8 mouse cellular contexts compared by ENCODE assay signal in genomic region chr3:82333128-82333969, GRCm38 (mm10). TPM values are rescaled to one million over a fixed set of nuclear protein-coding genes. Genes with fewer than 3 reads are reported as not detected.
DNase-seq lines count a peak whose midpoint lies in the region; ATAC-seq and TF ChIP-seq lines count a peak whose summit lies in the region.

No protein-coding gene starts in this region.

- H3K36me3 ChIP-seq in E14TG2a.4 (ENCODE audit: insufficient read depth, low read length): no peaks in the 10 kb centered on the region
- H3K36me3 ChIP-seq in heart, embryonic 12.5 days: no peaks in the 10 kb centered on the region
- H3K36me3 ChIP-seq in kidney, embryonic 14.5 days (ENCODE audit: control insufficient read depth, insufficient read depth, low read length): no peaks in the 10 kb centered on the region
- H3K36me3 ChIP-seq in liver, embryonic 15.5 days (replicated peaks): no peaks in the 10 kb centered on the region
- no peaks in the 10 kb centered on the region for H3K36me3 ChIP-seq in neural tube, embryonic 11.5 days (ENCODE audit: control insufficient read depth, insufficient read depth, low read length)

- H3K9ac ChIP-seq in heart, embryonic 12.5 days: peak overlapping the region; percentile 51; the same call in 1 of the 2 replicates
- H3K9ac ChIP-seq in kidney, embryonic 14.5 days (ENCODE audit: low read depth, low read length): peak overlapping the region; percentile 34; the same call in 1 of the 2 replicates
- no peak overlapping the region for H3K9ac ChIP-seq in liver, embryonic 15.5 days
- no peak overlapping the region for H3K9ac ChIP-seq in neural tube, embryonic 11.5 days (ENCODE audit: low read length)

- 0 out of 2 replicates have a peak, but pooled peaks cover under 1% of the 10 kb centered on the region for H3K9me3 ChIP-seq in E14TG2a.4 (ENCODE audit: low read length)
- no peaks in the 10 kb centered on the region for H3K9me3 ChIP-seq in heart, embryonic 12.5 days (replicated peaks)
- H3K9me3 ChIP-seq in kidney, embryonic 14.5 days (ENCODE audit: control insufficient read depth, low read length): no peaks in the 10 kb centered on the region
- H3K9me3 ChIP-seq in liver, embryonic 15.5 days (replicated peaks): no peaks in the 10 kb centered on the region
- H3K9me3 ChIP-seq in neural tube, embryonic 11.5 days (ENCODE audit: control insufficient read depth, low read length): no peaks in the 10 kb centered on the region

- no peak overlapping the region for H3K27ac ChIP-seq in cortical plate, adult 2 months (ENCODE audit: insufficient read depth, low read length)
- H3K27ac ChIP-seq in heart, embryonic 12.5 days (ENCODE audit: poor library complexity, severe bottlenecking): no peak overlapping the region
- peak overlapping the region; percentile 43; the same call in 1 of the 2 replicates for H3K27ac ChIP-seq in kidney, embryonic 14.5 days (ENCODE audit: low read depth, low read length)
- H3K27ac ChIP-seq in liver, embryonic 15.5 days (replicated peaks): no peak overlapping the region
- no peak overlapping the region for H3K27ac ChIP-seq in neural tube, embryonic 11.5 days (ENCODE audit: low read depth, low read length)

- H3K27me3 ChIP-seq in E14TG2a.4 (ENCODE audit: insufficient read depth, low read length): no peaks in the 10 kb centered on the region
- H3K27me3 ChIP-seq in heart, embryonic 12.5 days (replicated peaks): no peaks in the 10 kb centered on the region
- H3K27me3 ChIP-seq in kidney, embryonic 14.5 days (ENCODE audit: control insufficient read depth, insufficient read depth, low read length): no peaks in the 10 kb centered on the region
- H3K27me3 ChIP-seq in liver, embryonic 15.5 days: no peaks in the 10 kb centered on the region
- no peaks in the 10 kb centered on the region for H3K27me3 ChIP-seq in neural tube, embryonic 11.5 days (ENCODE audit: control insufficient read depth, insufficient read depth, low read length)

- H3K4me3 ChIP-seq in E14TG2a.4 (replicated peaks; ENCODE audit: low read length): no peak overlapping the region
- H3K4me3 ChIP-seq in cortical plate, adult 2 months (ENCODE audit: insufficient read depth, low read length): no peak overlapping the region
- peak overlapping the region; percentile 42 for H3K4me3 ChIP-seq in heart, embryonic 12.5 days
- H3K4me3 ChIP-seq in kidney, embryonic 14.5 days (ENCODE audit: low read length): peak overlapping the region; percentile 22
- H3K4me3 ChIP-seq in liver, embryonic 15.5 days (replicated peaks): 0 out of 2 replicates have a peak overlapping the region, but pooled peaks have one; percentile 9
- H3K4me3 ChIP-seq in neural tube, embryonic 11.5 days (ENCODE audit: low read depth, low read length): peak overlapping the region; percentile 12; the same call in 1 of the 2 replicates

- peak; percentile 97 for TF ChIP-seq CTCF in E14TG2a.4 (conservative IDR thresholded peaks at IDR 0.05; ENCODE audit: low read length)
- peak; percentile 93 for TF ChIP-seq CTCF in cortical plate, adult 2 months (IDR thresholded peaks at IDR 0.05; ENCODE audit: extremely low read depth, insufficient read depth, low read length)

- DNase-seq in adrenal gland, adult (ENCODE audit: inconsistent age in 2 of 2, low spot score in 1 of 2): peak; percentile 34 to 82
- DNase-seq in neural tube, embryonic 11.5 days (ENCODE audit: low spot score): peak; percentile 72
- DNase-seq in thymus, postnatal 4 days: peak; percentile 65

- peak overlapping the region; percentile 63 for H3K4me2 ChIP-seq in heart, embryonic 12.5 days
- H3K4me2 ChIP-seq in kidney, embryonic 14.5 days (replicated peaks; ENCODE audit: low read depth, low read length): peak overlapping the region; percentile 46
- peak overlapping the region; percentile 41 for H3K4me2 ChIP-seq in liver, embryonic 15.5 days
- peak overlapping the region; percentile 25 for H3K4me2 ChIP-seq in neural tube, embryonic 11.5 days (ENCODE audit: low read depth)

- no peak for TF ChIP-seq POLR2A in cortical plate, adult 2 months (IDR thresholded peaks at IDR 0.05; ENCODE audit: extremely low read depth, insufficient read depth, low read length)

- H3K4me1 ChIP-seq in E14TG2a.4 (replicated peaks; ENCODE audit: low read depth, low read length): no peaks in the 10 kb centered on the region
- 0 out of 2 replicates have a peak, but pooled peaks cover 1% of the 10 kb centered on the region for H3K4me1 ChIP-seq in cortical plate, adult 2 months (ENCODE audit: control insufficient read depth, insufficient read depth, low read length)
- peaks cover 5% of the 10 kb centered on the region; the same call in 1 of the 2 replicates for H3K4me1 ChIP-seq in heart, embryonic 12.5 days (replicated peaks)
- H3K4me1 ChIP-seq in kidney, embryonic 14.5 days (ENCODE audit: control insufficient read depth, insufficient read depth, low read length): no peaks in the 10 kb centered on the region
- H3K4me1 ChIP-seq in liver, embryonic 15.5 days (replicated peaks): no peaks in the 10 kb centered on the region
- H3K4me1 ChIP-seq in neural tube, embryonic 11.5 days (ENCODE audit: control insufficient read depth, insufficient read depth, low read length): no peaks in the 10 kb centered on the region

- ATAC-seq in heart, embryonic 12.5 days (ENCODE audit: insufficient number of reproducible peaks, low FRiP score): 0 out of 2 replicates have a peak, but pooled peaks have one; percentile 39
- peak; percentile 80 for ATAC-seq in kidney, embryonic 14.5 days (ENCODE audit: low FRiP score, low TSS enrichment)
- no peak for ATAC-seq in liver, embryonic 15.5 days (ENCODE audit: insufficient read depth)
- ATAC-seq in neural tube, embryonic 11.5 days (ENCODE audit: insufficient read depth, low FRiP score, low TSS enrichment): peak; percentile 68

- WGBS in heart, embryonic 12.5 days: 6% methylated on average over 16 of the region's 16 CpGs
- 6% methylated on average over 16 of the region's 16 CpGs for WGBS in kidney, embryonic 14.5 days
- WGBS in liver, embryonic 15.5 days (ENCODE audit: insufficient replicate concordance): 5% methylated on average over 16 of the region's 16 CpGs
- WGBS in neural tube, embryonic 11.5 days: 8% methylated on average over 16 of the region's 16 CpGs

RNA-seq across cellular contexts. Expression of gene Map9, which starts 24.5 kb away (rescaled TPM):
- 37.4 and 40.2 TPM in 2 replicates for polyA plus RNA-seq in cortical plate, adult 2 months (2012; rRNA removed)
- 5.7 and 7.0 TPM in 2 replicates for polyA plus RNA-seq in heart, embryonic 12.5 days (2016; fragmentation: Nextera tagmentation; extraction: Ambion mirVana)
- 6.5 and 7.8 TPM in 2 replicates for polyA plus RNA-seq in kidney, embryonic 14.5 days (2014; fragmentation: Nextera tagmentation; extraction: Ambion mirVana)
- 0.12 and 0.14 TPM in 2 replicates for polyA plus RNA-seq in liver, embryonic 15.5 days (2015; fragmentation: Nextera tagmentation; extraction: Ambion mirVana)
- polyA plus RNA-seq in neural tube, embryonic 11.5 days (2014; fragmentation: Nextera tagmentation; extraction: Ambion mirVana): 9.7 and 11.0 TPM in 2 replicates

Comparison
In these comparisons a context has a peak if more than half of its experiments do, and no peak if none do; other contexts are left out.
1. H3K4me3 ChIP-seq: peak in heart, embryonic 12.5 days (single experiment), kidney, embryonic 14.5 days (single experiment), liver, embryonic 15.5 days (single experiment) and neural tube, embryonic 11.5 days (single experiment); none in E14TG2a.4 (single experiment) and cortical plate, adult 2 months (single experiment).
2. H3K9ac ChIP-seq: peak in heart, embryonic 12.5 days (single experiment) and kidney, embryonic 14.5 days (single experiment); none in liver, embryonic 15.5 days (single experiment) and neural tube, embryonic 11.5 days (single experiment).
3. Peak in every context shown above with its lines, with median percentiles within 50 percentile points of each other: DNase-seq and H3K4me2 ChIP-seq.